Mouse (Mus musculus) small intestine, adult 2 months (tissue): ENCODE results near the gene Vcp.

Experiments
- CTCF ChIP-seq: fragments of 200-500 bp; IDR thresholded peaks from 2 replicates; pipeline ENCODE4 v1.5.1; 2012; ENCODE audit warnings: low read depth, mild to moderate bottlenecking, control low read depth, inconsistent platforms, low read length, moderate library complexity, mixed read lengths; ENCODE audit not compliant: insufficient replicate concordance, insufficient read length; ENCODE audit errors: extremely low read depth
- POLR2A ChIP-seq: fragments of 200-500 bp; IDR thresholded peaks from 2 replicates; pipeline ENCODE4 v1.6.1; 2012; ENCODE audit warnings: low read depth, mild to moderate bottlenecking, control low read depth, inconsistent platforms, low read length, moderate library complexity

GRCm38 (mm10) chr4:42943341-42943740 lies 57.0 kb downstream of the Vcp start:
- TF ChIP-seq POLR2A (no peak), CTCF (no peak)
